Mouse (Mus musculus) ovary, postnatal 14 days (tissue): ENCODE results near the gene Shmt1.
"Not testable (repeated sequence)": the region's sequence is repeated elsewhere in the genome, so short reads cannot be mapped to it uniquely, and the experiment has no call there.

Experiments
- DNase-seq: peaks from one replicate; pipeline ENCODE4 v3.0.0; 2022; ENCODE audit warnings: low spot score

Gene Shmt1

GRCm38 (mm10) chr11:60811618-60812017, at the start of gene Shmt1:
Gene Shmt1, minus strand, starts transcription at chr11:60811718.
- not testable (repeated sequence) for DNase-seq

- no peak for DNase-seq
Measured at GRCm38 (mm10) chr11:60856587-60856986, 45.1 kb upstream of the Shmt1 start.

- no peak for DNase-seq
Measured at GRCm38 (mm10) chr11:60845415-60845814, 33.9 kb upstream of the Shmt1 start.

GRCm38 (mm10) chr11:60843412-60843811, 31.9 kb upstream of the Shmt1 start:
- DNase-seq = no peak

GRCm38 (mm10) chr11:60841467-60842200, 30.1 kb upstream of the Shmt1 start:
- DNase-seq = no peak

GRCm38 (mm10) chr11:60837644-60838406, 26.3 kb upstream of the Shmt1 start:
- peak; percentile 6 for DNase-seq

- no peak for DNase-seq
Measured at GRCm38 (mm10) chr11:60836897-60837296, 25.4 kb upstream of the Shmt1 start.

GRCm38 (mm10) chr11:60830433-60831052, 19.0 kb upstream of the Shmt1 start, which contains the start of gene Dhrs7b:
Gene Dhrs7b, plus strand, starts transcription at chr11:60830631.
- peak; percentile 68 for DNase-seq

- DNase-seq = no peak
Measured at GRCm38 (mm10) chr11:60828903-60829302, 17.4 kb upstream of the Shmt1 start.

- no peak for DNase-seq
Measured at GRCm38 (mm10) chr11:60827241-60827945, 15.9 kb upstream of the Shmt1 start.

GRCm38 (mm10) chr11:60826700-60827099, 15.2 kb upstream of the Shmt1 start:
- DNase-seq = no peak

- no peak for DNase-seq
Measured at GRCm38 (mm10) chr11:60825191-60825590, 13.7 kb upstream of the Shmt1 start.

GRCm38 (mm10) chr11:60823771-60824170, 12.3 kb upstream of the Shmt1 start:
- no peak for DNase-seq

- no peak for DNase-seq
Measured at GRCm38 (mm10) chr11:60816398-60816797, 4.9 kb upstream of the Shmt1 start.

GRCm38 (mm10) chr11:60811054-60811460, 461 bp downstream of the Shmt1 start:
- DNase-seq = peak; percentile 90

GRCm38 (mm10) chr11:60810046-60810965, 1.2 kb downstream of the Shmt1 start:
- no peak for DNase-seq

- DNase-seq = no peak
Measured at GRCm38 (mm10) chr11:60809546-60809945, 2.0 kb downstream of the Shmt1 start.

- DNase-seq = peak; percentile 42
Measured at GRCm38 (mm10) chr11:60808286-60809070, 3.0 kb downstream of the Shmt1 start.

- DNase-seq = no peak
Measured at GRCm38 (mm10) chr11:60800892-60801291, 10.6 kb downstream of the Shmt1 start.

- no peak for DNase-seq
Measured at GRCm38 (mm10) chr11:60799977-60800376, 11.5 kb downstream of the Shmt1 start.
